Mouse (Mus musculus) spleen, postnatal 14 days (tissue): ENCODE results near the gene Wdr70.
A peak's percentile ranks its signal among the peaks of the same experiment; 100 is the strongest.
"Not testable (repeated sequence)": the region's sequence is repeated elsewhere in the genome, so short reads cannot be mapped to it uniquely, and the experiment has no call there.

Experiments
- DNase-seq, 2 experiments: peaks; one replicate each; pipeline ENCODE4 v3.0.0; 2021 to 2022; ENCODE audit warnings: low spot score in 2 of 2

Gene Wdr70

GRCm38 (mm10) chr15:8098774-8099749 lies at the start of gene Wdr70:
Gene Wdr70, minus strand, starts transcription at chr15:8099209.
- peak; percentile 96 to 99 for DNase-seq

GRCm38 (mm10) chr15:8135606-8136005 lies 36.6 kb upstream of the Wdr70 start:
- DNase-seq: no peak

GRCm38 (mm10) chr15:8131761-8132160 lies 32.8 kb upstream of the Wdr70 start:
- no peak for DNase-seq

GRCm38 (mm10) chr15:8131268-8131667 lies 32.3 kb upstream of the Wdr70 start:
- no peak for DNase-seq

- DNase-seq: no peak
These were observed 30.3 kb upstream of the Wdr70 start for GRCm38 (mm10) chr15:8129281-8129680.

- DNase-seq: no peak
These were observed 10.8 kb upstream of the Wdr70 start for GRCm38 (mm10) chr15:8109782-8110181.

GRCm38 (mm10) chr15:8108966-8109743 lies 10.1 kb upstream of the Wdr70 start, which contains the start of gene Nup155:
Gene Nup155, plus strand, starts transcription at chr15:8109273.
- DNase-seq: peak; percentile 71 to 84

GRCm38 (mm10) chr15:8108360-8108965 lies 9.5 kb upstream of the Wdr70 start:
- no peak for DNase-seq

GRCm38 (mm10) chr15:8101975-8102542 lies 3.0 kb upstream of the Wdr70 start:
- DNase-seq: not testable (repeated sequence)

GRCm38 (mm10) chr15:8097853-8098252 lies 1.2 kb downstream of the Wdr70 start:
- peak; percentile 60 to 78 for DNase-seq

GRCm38 (mm10) chr15:8092668-8093067 lies 6.3 kb downstream of the Wdr70 start:
- DNase-seq: not testable (repeated sequence)

- DNase-seq: no peak
These were observed 8.3 kb downstream of the Wdr70 start for GRCm38 (mm10) chr15:8090685-8091084.

- no peak for DNase-seq
These were observed 10.3 kb downstream of the Wdr70 start for GRCm38 (mm10) chr15:8088715-8089114.

- no peak for DNase-seq
These were observed 11.7 kb downstream of the Wdr70 start for GRCm38 (mm10) chr15:8087293-8087692.

GRCm38 (mm10) chr15:8082139-8082538 lies 16.9 kb downstream of the Wdr70 start:
- DNase-seq: no peak

GRCm38 (mm10) chr15:8073159-8073558 lies 25.9 kb downstream of the Wdr70 start:
- DNase-seq: not testable (repeated sequence)

GRCm38 (mm10) chr15:8065221-8065620 lies 33.8 kb downstream of the Wdr70 start:
- no peak for DNase-seq

- DNase-seq: no peak
These were observed 47.8 kb downstream of the Wdr70 start for GRCm38 (mm10) chr15:8051177-8051576.

GRCm38 (mm10) chr15:8039834-8040233 lies 59.2 kb downstream of the Wdr70 start:
- no peak for DNase-seq

GRCm38 (mm10) chr15:8038457-8038856 lies 60.6 kb downstream of the Wdr70 start:
- no peak for DNase-seq

- no peak for DNase-seq
These were observed 61.2 kb downstream of the Wdr70 start for GRCm38 (mm10) chr15:8037825-8038224.

- DNase-seq: no peak
These were observed 67.8 kb downstream of the Wdr70 start for GRCm38 (mm10) chr15:8031211-8031610.
